Mouse (Mus musculus) midbrain, embryonic 12.5 days (tissue): ENCODE results near the gene Htr1d. TPM values are rescaled to one million over a fixed set of nuclear protein-coding genes. Genes with fewer than 3 reads are reported as not detected.

ENCODE experiments used
- ATAC-seq: fragments of 200-750 bp; cut with Nextera tagmentation; 2 replicates; pipeline ENCODE4 v1.8.0; 2017; ENCODE audit warnings: low read depth, moderate TSS enrichment, moderate library complexity; ENCODE audit not compliant: low FRiP score
- H3K27ac ChIP-seq: fragments of 300-500 bp; sonication (generic); replicated peaks from 2 replicates; pipeline ENCODE4 v1.5.1; 2016; ENCODE audit warnings: mild to moderate bottlenecking
- H3K27me3 ChIP-seq: fragments of 300-500 bp; sonication (generic); 2 replicates; pipeline ENCODE4 v1.6.1; 2016; ENCODE audit warnings: mild to moderate bottlenecking
- H3K36me3 ChIP-seq: fragments of 300-500 bp; sonication (generic); 2 replicates; pipeline ENCODE4 v1.6.1; 2016
- H3K4me1 ChIP-seq: fragments of 300-500 bp; sonication (generic); 2 replicates; pipeline ENCODE4 v1.6.1; 2016
- H3K4me2 ChIP-seq: fragments of 300-500 bp; sonication (generic); replicated peaks from 2 replicates; pipeline ENCODE4 v1.6.1; 2016; ENCODE audit warnings: mild to moderate bottlenecking, moderate library complexity
- H3K4me3 ChIP-seq: fragments of 300-500 bp; sonication (generic); 2 replicates; pipeline ENCODE4 v1.5.1; 2016; ENCODE audit warnings: mild to moderate bottlenecking
- H3K9ac ChIP-seq: fragments of 300-500 bp; sonication (generic); replicated peaks from 2 replicates; pipeline ENCODE4 v1.6.1; 2016; ENCODE audit warnings: mild to moderate bottlenecking, moderate library complexity
- H3K9me3 ChIP-seq: fragments of 300-500 bp; sonication (generic); 2 replicates; pipeline ENCODE4 v1.6.1; 2016; ENCODE audit warnings: mild to moderate bottlenecking
- WGBS: fragments of 180-500 bp; shearing (Covaris S2); methylation state at CpG from one replicate; pipeline ENCODE4 v1.1.7; 2016; 5-methylcytosine and 5-hydroxymethylcytosine counted together
- polyA plus RNA-seq: library from polyadenylated mRNA; unstranded; fragments of >200 nt; fragmentation: Nextera tagmentation; extraction: Ambion mirVana; gene quantifications from 2 replicates; pipeline ENCODE4 v1.2.1, GENCODE M21; 2016

The Htr1d gene
- polyA plus RNA-seq, 1 experiment from 2014 or later: 0.06 TPM

GRCm38 (mm10) chr4:136425000-136425288, 1.6 kb downstream of the Htr1d start:
- no peaks in the 10 kb centered on the region for H3K9me3 ChIP-seq
- H3K4me1 ChIP-seq: peaks cover 22% of the 10 kb centered on the region
- peak overlapping the region; percentile 38 for H3K4me3 ChIP-seq
- H3K9ac ChIP-seq: no peak overlapping the region
- H3K4me2 ChIP-seq: peak overlapping the region; percentile 59
- under 1% methylated on average over 15 of the region's 15 CpGs for WGBS
- peaks cover 93% of the 10 kb centered on the region for H3K27me3 ChIP-seq
- no peaks in the 10 kb centered on the region for H3K36me3 ChIP-seq
- H3K27ac ChIP-seq: no peak overlapping the region
- ATAC-seq: no peak

GRCm38 (mm10) chr4:136430609-136431375, 7.5 kb downstream of the Htr1d start:
- 0 out of 2 replicates have a peak overlapping the region, but pooled peaks have one; percentile 2 for H3K4me2 ChIP-seq
- peak overlapping the region; percentile 22; the same call in 1 of the 2 replicates for H3K27ac ChIP-seq
- 0 out of 2 replicates have a peak, but pooled peaks have one; percentile 41 for ATAC-seq
- no peak overlapping the region for H3K4me3 ChIP-seq
- H3K4me1 ChIP-seq: peaks cover 16% of the 10 kb centered on the region
- H3K36me3 ChIP-seq: no peaks in the 10 kb centered on the region
- 24% methylated on average over 11 of the region's 11 CpGs for WGBS
- H3K9ac ChIP-seq: no peak overlapping the region
- no peaks in the 10 kb centered on the region for H3K9me3 ChIP-seq
- H3K27me3 ChIP-seq: peaks cover 43% of the 10 kb centered on the region

- H3K36me3 ChIP-seq: no peaks in the 10 kb centered on the region
- H3K9me3 ChIP-seq: no peaks in the 10 kb centered on the region
- WGBS: 0% methylated on average over 3 of the region's 3 CpGs
- H3K4me2 ChIP-seq: no peak overlapping the region
- H3K4me3 ChIP-seq: no peak overlapping the region
- H3K27ac ChIP-seq: peak overlapping the region; percentile 22; the same call in 1 of the 2 replicates
- H3K9ac ChIP-seq: no peak overlapping the region
- H3K4me1 ChIP-seq: peaks cover 16% of the 10 kb centered on the region
- ATAC-seq: peak; percentile 58
- peaks cover 38% of the 10 kb centered on the region for H3K27me3 ChIP-seq
Measured at GRCm38 (mm10) chr4:136431376-136431693, 8.0 kb downstream of the Htr1d start.

- H3K9me3 ChIP-seq: no peaks in the 10 kb centered on the region
- no peak overlapping the region for H3K4me2 ChIP-seq
- no peaks in the 10 kb centered on the region for H3K36me3 ChIP-seq
- H3K4me1 ChIP-seq: peaks cover 16% of the 10 kb centered on the region
- no peak for ATAC-seq
- no peak overlapping the region for H3K4me3 ChIP-seq
- no peak overlapping the region for H3K27ac ChIP-seq
- peaks cover 16% of the 10 kb centered on the region for H3K27me3 ChIP-seq
- H3K9ac ChIP-seq: no peak overlapping the region
- WGBS: 91% methylated on average over 4 of the region's 4 CpGs
Measured at GRCm38 (mm10) chr4:136434029-136434428, 10.7 kb downstream of the Htr1d start.

- H3K27me3 ChIP-seq: no peaks in the 10 kb centered on the region
- H3K36me3 ChIP-seq: no peaks in the 10 kb centered on the region
- ATAC-seq: no peak
- 53% methylated on average over 4 of the region's 4 CpGs for whole genome bisulfite sequencing
- H3K27ac ChIP-seq: no peak overlapping the region
- no peak overlapping the region for H3K4me3 ChIP-seq
- H3K9ac ChIP-seq: no peak overlapping the region
- no peaks in the 10 kb centered on the region for H3K4me1 ChIP-seq
- no peak overlapping the region for H3K4me2 ChIP-seq
- H3K9me3 ChIP-seq: no peaks in the 10 kb centered on the region
Measured at GRCm38 (mm10) chr4:136439106-136439505, 15.8 kb downstream of the Htr1d start.

GRCm38 (mm10) chr4:136441354-136442043, 18.2 kb downstream of the Htr1d start:
- H3K4me2 ChIP-seq: no peak overlapping the region
- no peak overlapping the region for H3K9ac ChIP-seq
- H3K36me3 ChIP-seq: no peaks in the 10 kb centered on the region
- no peaks in the 10 kb centered on the region for H3K4me1 ChIP-seq
- ATAC-seq: no peak
- no peak overlapping the region for H3K27ac ChIP-seq
- 72% methylated on average over 15 of the region's 15 CpGs for WGBS
- no peak overlapping the region for H3K4me3 ChIP-seq
- H3K9me3 ChIP-seq: no peaks in the 10 kb centered on the region
- no peaks in the 10 kb centered on the region for H3K27me3 ChIP-seq

- no peak overlapping the region for H3K4me2 ChIP-seq
- H3K36me3 ChIP-seq: no peaks in the 10 kb centered on the region
- H3K27ac ChIP-seq: no peak overlapping the region
- no peak for ATAC-seq
- H3K9me3 ChIP-seq: no peaks in the 10 kb centered on the region
- no peaks in the 10 kb centered on the region for H3K4me1 ChIP-seq
- no peak overlapping the region for H3K9ac ChIP-seq
- 78% methylated on average over 4 of the region's 4 CpGs for WGBS
- no peak overlapping the region for H3K4me3 ChIP-seq
- H3K27me3 ChIP-seq: no peaks in the 10 kb centered on the region
Measured at GRCm38 (mm10) chr4:136444561-136444960, 21.2 kb downstream of the Htr1d start.

GRCm38 (mm10) chr4:136449795-136450194, 26.5 kb downstream of the Htr1d start:
- peaks cover 7% of the 10 kb centered on the region for H3K4me1 ChIP-seq
- H3K4me2 ChIP-seq: no peak overlapping the region
- no peaks in the 10 kb centered on the region for H3K27me3 ChIP-seq
- ATAC-seq: no peak
- WGBS: 88% methylated on average over 5 of the region's 5 CpGs
- no peaks in the 10 kb centered on the region for H3K9me3 ChIP-seq
- no peak overlapping the region for H3K4me3 ChIP-seq
- H3K36me3 ChIP-seq: no peaks in the 10 kb centered on the region
- H3K9ac ChIP-seq: no peak overlapping the region
- H3K27ac ChIP-seq: no peak overlapping the region

GRCm38 (mm10) chr4:136450271-136450670, 26.9 kb downstream of the Htr1d start:
- H3K9me3 ChIP-seq: no peaks in the 10 kb centered on the region
- H3K36me3 ChIP-seq: no peaks in the 10 kb centered on the region
- H3K4me3 ChIP-seq: no peak overlapping the region
- no peaks in the 10 kb centered on the region for H3K27me3 ChIP-seq
- no peak overlapping the region for H3K4me2 ChIP-seq
- no peak overlapping the region for H3K27ac ChIP-seq
- H3K4me1 ChIP-seq: peaks cover 12% of the 10 kb centered on the region
- no peak overlapping the region for H3K9ac ChIP-seq
- no peak for ATAC-seq
- WGBS: 86% methylated on average over 4 of the region's 4 CpGs

- Histone ChIP-seq H3K4me1 (peaks cover 12% of the 10 kb centered on the region), H3K27me3 (peaks cover 7% of the 10 kb centered on the region; the same call in 1 of the 2 replicates), H3K27ac (no peak overlapping the region), H3K9me3 (no peaks in the 10 kb centered on the region), H3K9ac (no peak overlapping the region), H3K36me3 (no peaks in the 10 kb centered on the region), H3K4me3 (no peak overlapping the region), H3K4me2 (no peak overlapping the region)
- ATAC-seq: no peak
- 32% methylated on average over 6 of the region's 6 CpGs for WGBS
Measured at GRCm38 (mm10) chr4:136451564-136451963, 28.2 kb downstream of the Htr1d start.

GRCm38 (mm10) chr4:136452286-136452685, 29.0 kb downstream of the Htr1d start:
- no peaks in the 10 kb centered on the region for H3K36me3 ChIP-seq
- H3K4me2 ChIP-seq: no peak overlapping the region
- no peak overlapping the region for H3K9ac ChIP-seq
- no peak overlapping the region for H3K4me3 ChIP-seq
- no peak overlapping the region for H3K27ac ChIP-seq
- WGBS: 85% methylated on average over 3 of the region's 3 CpGs
- H3K4me1 ChIP-seq: peaks cover 12% of the 10 kb centered on the region
- no peaks in the 10 kb centered on the region for H3K9me3 ChIP-seq
- peaks cover 7% of the 10 kb centered on the region; the same call in 1 of the 2 replicates for H3K27me3 ChIP-seq
- ATAC-seq: no peak

GRCm38 (mm10) chr4:136452792-136453191, 29.5 kb downstream of the Htr1d start:
- no peak for ATAC-seq
- peaks cover 12% of the 10 kb centered on the region for H3K4me1 ChIP-seq
- 74% methylated on average over 5 of the region's 5 CpGs for WGBS

More at GRCm38 (mm10) chr4:136452792-136453191, 29.5 kb downstream of the Htr1d start:
- Histone ChIP-seq H3K27ac (no peak overlapping the region), H3K9me3 (no peaks in the 10 kb centered on the region), H3K9ac (no peak overlapping the region), H3K4me2 (no peak overlapping the region), H3K27me3 (peaks cover 7% of the 10 kb centered on the region; the same call in 1 of the 2 replicates), H3K36me3 (no peaks in the 10 kb centered on the region), H3K4me3 (no peak overlapping the region)
